Mouse (Mus musculus): ENCODE data around the gene Epm2a. TPM values are rescaled to one million over a fixed set of nuclear protein-coding genes. Genes with fewer than 3 reads are reported as not detected.
"Not testable (repeated sequence)": the region's sequence is repeated elsewhere in the genome, so short reads cannot be mapped to it uniquely, and the experiment has no call there.

Epm2a gene
- polyA plus RNA-seq (2015; fragmentation: Nextera tagmentation; extraction: Ambion mirVana), result 0.35 and 1.2 TPM in 2 replicates

GRCm38 (mm10) chr10:11343205-11344141 is at the start of gene Epm2a:
TSS of gene Epm2a (plus strand) at chr10:11343404.
- Histone ChIP-seq H3K27ac (ENCODE audit: low read length) (peak within 1 kb of the TSS; percentile 96), H3K9me3 (ENCODE audit: low read length) (no peaks in the 10 kb centered on the region), H3K4me3 (ENCODE audit: low read length) (peak within 1 kb of the TSS; percentile 74), H3K36me3 (ENCODE audit: insufficient read depth, low read length) (no peaks in the 10 kb centered on the region), H3K27me3 (ENCODE audit: insufficient read depth, low read length) (no peaks in the 10 kb centered on the region), H3K4me1 (ENCODE audit: insufficient read depth, low read length) (no peaks in the 10 kb centered on the region), H3K4me2 (replicated peaks; ENCODE audit: low read depth, low read length) (peak within 1 kb of the TSS; percentile 78), H3K9ac (replicated peaks; ENCODE audit: low read length) (peak within 1 kb of the TSS; percentile 97)
- WGBS, result under 1% methylated on average over 106 of the region's 106 CpGs
- peak; percentile 100 for ATAC-seq (ENCODE audit: low FRiP score, low TSS enrichment)

GRCm38 (mm10) chr10:11298418-11298817 is 44.8 kb upstream of the Epm2a start:
- WGBS, result 84% methylated on average over 6 of the region's 6 CpGs
- peaks cover 6% of the 10 kb centered on the region; the same call in 1 of the 2 replicates for H3K4me1 ChIP-seq (ENCODE audit: insufficient read depth, low read length)
- no peak for ATAC-seq (ENCODE audit: low FRiP score, low TSS enrichment)
- 0 out of 2 replicates have a peak, but pooled peaks cover 9% of the 10 kb centered on the region for H3K36me3 ChIP-seq (ENCODE audit: insufficient read depth, low read length)
- no peak overlapping the region for H3K9ac ChIP-seq (replicated peaks; ENCODE audit: low read length)
- H3K4me2 ChIP-seq (replicated peaks; ENCODE audit: low read depth, low read length), result no peak overlapping the region
- no peaks in the 10 kb centered on the region for H3K27me3 ChIP-seq (ENCODE audit: insufficient read depth, low read length)
- H3K27ac ChIP-seq (ENCODE audit: low read length), result no peak overlapping the region
- H3K9me3 ChIP-seq (ENCODE audit: low read length), result no peaks in the 10 kb centered on the region
- H3K4me3 ChIP-seq (ENCODE audit: low read length), result no peak overlapping the region

GRCm38 (mm10) chr10:11305365-11306053 is 37.7 kb upstream of the Epm2a start:
- H3K4me2 ChIP-seq (replicated peaks; ENCODE audit: low read depth, low read length), result no peak overlapping the region
- H3K9me3 ChIP-seq (ENCODE audit: low read length), result no peaks in the 10 kb centered on the region
- ATAC-seq (ENCODE audit: low FRiP score, low TSS enrichment), result peak; percentile 6; the same call in 1 of the 2 replicates
- no peak overlapping the region for H3K4me3 ChIP-seq (ENCODE audit: low read length)
- H3K4me1 ChIP-seq (ENCODE audit: insufficient read depth, low read length), result peaks cover 6% of the 10 kb centered on the region; the same call in 1 of the 2 replicates
- no peak overlapping the region for H3K9ac ChIP-seq (replicated peaks; ENCODE audit: low read length)
- no peaks in the 10 kb centered on the region for H3K36me3 ChIP-seq (ENCODE audit: insufficient read depth, low read length)
- no peaks in the 10 kb centered on the region for H3K27me3 ChIP-seq (ENCODE audit: insufficient read depth, low read length)
- no peak overlapping the region for H3K27ac ChIP-seq (ENCODE audit: low read length)
- WGBS, result 59% methylated on average over 9 of the region's 9 CpGs

GRCm38 (mm10) chr10:11306054-11306367 is 37.2 kb upstream of the Epm2a start:
- H3K36me3 ChIP-seq (ENCODE audit: insufficient read depth, low read length), result no peaks in the 10 kb centered on the region
- H3K4me3 ChIP-seq (ENCODE audit: low read length), result no peak overlapping the region
- no peak overlapping the region for H3K4me2 ChIP-seq (replicated peaks; ENCODE audit: low read depth, low read length)
- H3K9me3 ChIP-seq (ENCODE audit: low read length), result no peaks in the 10 kb centered on the region
- H3K27ac ChIP-seq (ENCODE audit: low read length), result peak overlapping the region; percentile 38; the same call in 1 of the 2 replicates
- H3K4me1 ChIP-seq (ENCODE audit: insufficient read depth, low read length), result peaks cover 6% of the 10 kb centered on the region; the same call in 1 of the 2 replicates
- H3K27me3 ChIP-seq (ENCODE audit: insufficient read depth, low read length), result no peaks in the 10 kb centered on the region
- no peak overlapping the region for H3K9ac ChIP-seq (replicated peaks; ENCODE audit: low read length)
- ATAC-seq (ENCODE audit: low FRiP score, low TSS enrichment), result peak; percentile 77
- WGBS, result 10% methylated on average over 2 of the region's 2 CpGs

- ATAC-seq (ENCODE audit: low FRiP score, low TSS enrichment), result no peak
- H3K9ac ChIP-seq (replicated peaks; ENCODE audit: low read length), result no peak overlapping the region
- no peaks in the 10 kb centered on the region for H3K36me3 ChIP-seq (ENCODE audit: insufficient read depth, low read length)
- no peaks in the 10 kb centered on the region for H3K9me3 ChIP-seq (ENCODE audit: low read length)
- H3K4me1 ChIP-seq (ENCODE audit: insufficient read depth, low read length), result peaks cover 6% of the 10 kb centered on the region; the same call in 1 of the 2 replicates
- 100% methylated on average over 1 of the region's 1 CpGs for WGBS
- H3K27ac ChIP-seq (ENCODE audit: low read length), result no peak overlapping the region
- no peaks in the 10 kb centered on the region for H3K27me3 ChIP-seq (ENCODE audit: insufficient read depth, low read length)
- H3K4me3 ChIP-seq (ENCODE audit: low read length), result no peak overlapping the region
- H3K4me2 ChIP-seq (replicated peaks; ENCODE audit: low read depth, low read length), result no peak overlapping the region
Observed at GRCm38 (mm10) chr10:11309866-11310265, 33.3 kb upstream of the Epm2a start.

GRCm38 (mm10) chr10:11310481-11310880 is 32.7 kb upstream of the Epm2a start:
- Histone ChIP-seq H3K4me1 (ENCODE audit: insufficient read depth, low read length) (peaks cover 6% of the 10 kb centered on the region; the same call in 1 of the 2 replicates), H3K36me3 (ENCODE audit: insufficient read depth, low read length) (no peaks in the 10 kb centered on the region), H3K4me2 (replicated peaks; ENCODE audit: low read depth, low read length) (no peak overlapping the region), H3K4me3 (ENCODE audit: low read length) (no peak overlapping the region), H3K27ac (ENCODE audit: low read length) (no peak overlapping the region), H3K9me3 (ENCODE audit: low read length) (no peaks in the 10 kb centered on the region), H3K9ac (replicated peaks; ENCODE audit: low read length) (no peak overlapping the region), H3K27me3 (ENCODE audit: insufficient read depth, low read length) (no peaks in the 10 kb centered on the region)
- no peak for ATAC-seq (ENCODE audit: low FRiP score, low TSS enrichment)

GRCm38 (mm10) chr10:11317856-11318454 is 25.2 kb upstream of the Epm2a start:
- not testable (repeated sequence) for ATAC-seq (ENCODE audit: low FRiP score, low TSS enrichment); H3K4me2 ChIP-seq (replicated peaks; ENCODE audit: low read depth, low read length); H3K4me1 ChIP-seq (ENCODE audit: insufficient read depth, low read length); H3K4me3 ChIP-seq (ENCODE audit: low read length); H3K27ac ChIP-seq (ENCODE audit: low read length); H3K36me3 ChIP-seq (ENCODE audit: insufficient read depth, low read length); H3K27me3 ChIP-seq (ENCODE audit: insufficient read depth, low read length); H3K9ac ChIP-seq (replicated peaks; ENCODE audit: low read length); H3K9me3 ChIP-seq (ENCODE audit: low read length)

- 63% methylated on average over 1 of the region's 1 CpGs for WGBS
- Histone ChIP-seq H3K36me3 (ENCODE audit: insufficient read depth, low read length) (no peaks in the 10 kb centered on the region), H3K9ac (replicated peaks; ENCODE audit: low read length) (no peak overlapping the region), H3K4me2 (replicated peaks; ENCODE audit: low read depth, low read length) (no peak overlapping the region), H3K27ac (ENCODE audit: low read length) (no peak overlapping the region), H3K4me1 (ENCODE audit: insufficient read depth, low read length) (no peaks in the 10 kb centered on the region), H3K27me3 (ENCODE audit: insufficient read depth, low read length) (no peaks in the 10 kb centered on the region), H3K4me3 (ENCODE audit: low read length) (no peak overlapping the region), H3K9me3 (ENCODE audit: low read length) (no peaks in the 10 kb centered on the region)
- ATAC-seq (ENCODE audit: low FRiP score, low TSS enrichment), result no peak
Observed at GRCm38 (mm10) chr10:11319446-11319970, 23.7 kb upstream of the Epm2a start.

- no peak for ATAC-seq (ENCODE audit: low FRiP score, low TSS enrichment)
- H3K36me3 ChIP-seq (ENCODE audit: insufficient read depth, low read length), result no peaks in the 10 kb centered on the region
- no peaks in the 10 kb centered on the region for H3K4me1 ChIP-seq (ENCODE audit: insufficient read depth, low read length)
- no peak overlapping the region for H3K4me3 ChIP-seq (ENCODE audit: low read length)
- H3K27ac ChIP-seq (ENCODE audit: low read length), result no peak overlapping the region
- no peaks in the 10 kb centered on the region for H3K9me3 ChIP-seq (ENCODE audit: low read length)
- H3K4me2 ChIP-seq (replicated peaks; ENCODE audit: low read depth, low read length), result no peak overlapping the region
- no peaks in the 10 kb centered on the region for H3K27me3 ChIP-seq (ENCODE audit: insufficient read depth, low read length)
- WGBS, result 89% methylated on average over 7 of the region's 7 CpGs
- H3K9ac ChIP-seq (replicated peaks; ENCODE audit: low read length), result no peak overlapping the region
Observed at GRCm38 (mm10) chr10:11322316-11322715, 20.9 kb upstream of the Epm2a start.

Data from kidney, embryonic 16.5 days (tissue).